Mouse (Mus musculus) small intestine, adult 2 months (tissue): ENCODE measurements around the gene Nppb.

Source experiments
- CTCF ChIP-seq: fragments of 200-500 bp; IDR thresholded peaks from 2 replicates; pipeline ENCODE4 v1.5.1; 2012; ENCODE audit warnings: low read depth, mild to moderate bottlenecking, control low read depth, inconsistent platforms, low read length, moderate library complexity, mixed read lengths; ENCODE audit not compliant: insufficient replicate concordance, insufficient read length; ENCODE audit errors: extremely low read depth
- POLR2A ChIP-seq: fragments of 200-500 bp; IDR thresholded peaks from 2 replicates; pipeline ENCODE4 v1.6.1; 2012; ENCODE audit warnings: low read depth, mild to moderate bottlenecking, control low read depth, inconsistent platforms, low read length, moderate library complexity

DNA sequence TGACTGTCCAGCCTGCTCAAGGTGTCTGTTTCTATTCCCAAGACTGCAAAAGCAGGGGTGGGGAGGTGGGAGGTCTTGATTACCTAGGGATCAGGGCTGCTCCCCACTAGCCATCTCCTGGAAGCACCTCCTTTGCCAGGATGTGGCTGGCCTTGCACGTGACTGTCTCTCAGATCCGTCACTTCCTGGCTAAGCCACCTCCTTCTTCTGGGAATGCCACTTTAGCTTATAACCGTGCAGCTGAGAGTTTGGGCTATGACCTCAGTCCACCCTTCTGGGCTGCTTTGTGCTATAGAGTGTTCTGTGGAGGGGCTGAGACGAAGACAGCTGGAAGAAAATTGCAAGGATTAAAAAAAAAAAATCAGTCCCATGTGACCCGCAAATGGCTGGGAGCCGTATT, 22.8 kb upstream of the Nppb start:
- no peak for TF ChIP-seq POLR2A
- TF ChIP-seq CTCF, result no peak
